Mouse (Mus musculus): ENCODE results near the gene Oscar. TPM values are rescaled to one million over a fixed set of nuclear protein-coding genes. Genes with fewer than 3 reads are reported as not detected.

The Oscar gene
- polyA plus RNA-seq, 1 experiment: 0.15 TPM

DNA sequence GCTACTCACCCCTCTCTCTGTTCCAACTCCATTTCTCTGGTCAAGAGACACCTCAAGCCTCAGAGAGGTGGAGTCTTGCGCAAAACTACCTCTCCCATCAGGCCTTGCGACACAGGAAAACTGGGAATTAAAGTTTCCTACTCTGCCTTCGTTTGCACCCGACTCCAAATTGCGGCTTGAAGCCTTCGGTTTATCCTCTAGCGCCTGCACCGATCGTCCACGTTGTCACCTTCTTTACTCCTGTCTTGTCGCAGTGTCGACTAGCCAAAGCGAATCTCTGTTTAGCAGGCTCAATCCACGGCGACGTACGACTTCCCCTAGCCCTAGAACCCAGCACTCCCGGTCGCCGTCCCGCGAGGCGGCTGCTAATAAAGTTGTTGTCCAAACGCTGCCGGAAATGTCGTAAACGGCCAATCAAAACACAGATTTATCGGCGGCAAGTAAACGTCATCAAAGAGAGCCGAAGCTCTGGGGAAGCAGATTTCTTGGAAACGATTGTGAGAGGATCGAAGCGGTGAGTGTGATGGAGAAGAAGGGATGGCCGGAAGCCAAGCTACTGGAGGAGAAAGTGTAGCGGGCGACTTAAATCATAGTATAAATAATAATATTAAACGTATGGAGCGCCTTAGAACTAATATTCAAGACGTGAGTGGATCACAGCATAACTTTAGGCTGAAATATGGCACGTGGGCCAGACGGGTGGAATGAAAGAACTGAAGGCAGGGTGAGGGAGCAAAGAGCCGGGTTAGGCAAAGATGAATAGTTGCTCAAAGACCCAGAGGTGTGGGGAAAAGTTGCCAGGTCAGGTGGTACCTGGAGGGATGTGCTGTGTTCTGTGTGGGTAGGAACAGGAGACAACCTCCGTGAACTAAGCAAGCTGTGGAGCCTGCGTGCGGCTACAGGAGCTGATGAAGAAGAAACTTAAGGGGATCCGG is 13.9 kb upstream of the Oscar start, which contains the start of the genes Tfpt and Prpf31:
TSS of gene Tfpt (minus strand) at position 387 of the 935 bp plus-strand sequence.
TSS of gene Prpf31 (plus strand) at position 443 of the 935 bp plus-strand sequence.
- no peaks in the 10 kb centered on the region for H3K27me3 ChIP-seq (ENCODE audit: control insufficient read depth, insufficient read depth, low read length)
- H3K4me3 ChIP-seq (ENCODE audit: extremely low read depth, insufficient read depth, insufficient read length): peak within 1 kb of the TSS; percentile 64
- H3K36me3 ChIP-seq (ENCODE audit: control insufficient read depth, insufficient read depth, low read length): peaks cover 3% of the 10 kb centered on the region
- H3K27ac ChIP-seq (ENCODE audit: insufficient read depth, low read length): peak within 1 kb of the TSS; percentile 85
- H3K4me1 ChIP-seq (ENCODE audit: control insufficient read depth, insufficient read depth, insufficient read length): peaks cover 13% of the 10 kb centered on the region; the same call in 1 of the 2 replicates
- TF ChIP-seq CTCF (IDR thresholded peaks at IDR 0.05; ENCODE audit: extremely low read depth, insufficient read depth, insufficient read length, insufficient replicate concordance) (no peak), POLR2A (IDR thresholded peaks at IDR 0.05; ENCODE audit: low read depth, low read length) (peak; percentile 2; the same call in 1 of the 2 replicates)
- DNase-seq (ENCODE audit: low read depth in 1 of 2, low spot score in 2 of 2): peak; percentile 89
- under 1% methylated on average over 47 of the region's 47 CpGs for WGBS

DNA sequence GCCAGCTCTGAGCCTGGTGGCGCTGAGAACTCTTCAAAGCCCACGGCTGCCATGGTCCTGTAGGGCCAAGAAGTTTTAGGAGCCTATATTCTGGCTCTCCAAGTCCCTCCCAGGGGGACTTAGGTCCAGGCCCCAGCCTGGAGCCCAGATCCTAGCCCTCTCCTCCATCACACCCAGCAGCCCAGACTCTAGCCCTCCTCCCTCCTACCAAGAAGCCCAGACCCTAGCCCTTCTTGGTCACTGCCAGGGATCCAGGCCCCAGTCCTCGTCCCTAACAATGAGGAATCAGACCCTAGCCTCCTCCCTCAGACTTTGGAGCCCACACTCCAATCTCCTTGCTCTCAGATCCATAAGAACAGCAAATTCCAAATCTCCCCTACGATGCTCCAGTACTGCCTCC is 13.1 kb upstream of the Oscar start:
- TF ChIP-seq POLR2A (IDR thresholded peaks at IDR 0.05; ENCODE audit: low read depth, low read length) (no peak), CTCF (IDR thresholded peaks at IDR 0.05; ENCODE audit: extremely low read depth, insufficient read depth, insufficient read length, insufficient replicate concordance) (no peak)
- Histone ChIP-seq H3K27ac (ENCODE audit: insufficient read depth, low read length) (no peak overlapping the region), H3K36me3 (ENCODE audit: control insufficient read depth, insufficient read depth, low read length) (peaks cover 6% of the 10 kb centered on the region; the same call in 1 of the 2 replicates), H3K4me1 (ENCODE audit: control insufficient read depth, insufficient read depth, insufficient read length) (peaks cover 13% of the 10 kb centered on the region; the same call in 1 of the 2 replicates), H3K4me3 (ENCODE audit: extremely low read depth, insufficient read depth, insufficient read length) (peak overlapping the region; percentile 64), H3K27me3 (ENCODE audit: control insufficient read depth, insufficient read depth, low read length) (no peaks in the 10 kb centered on the region)
- 35% methylated on average over 4 of the region's 4 CpGs for WGBS
- no peak for DNase-seq (ENCODE audit: low read depth in 1 of 2, low spot score in 2 of 2)

DNA sequence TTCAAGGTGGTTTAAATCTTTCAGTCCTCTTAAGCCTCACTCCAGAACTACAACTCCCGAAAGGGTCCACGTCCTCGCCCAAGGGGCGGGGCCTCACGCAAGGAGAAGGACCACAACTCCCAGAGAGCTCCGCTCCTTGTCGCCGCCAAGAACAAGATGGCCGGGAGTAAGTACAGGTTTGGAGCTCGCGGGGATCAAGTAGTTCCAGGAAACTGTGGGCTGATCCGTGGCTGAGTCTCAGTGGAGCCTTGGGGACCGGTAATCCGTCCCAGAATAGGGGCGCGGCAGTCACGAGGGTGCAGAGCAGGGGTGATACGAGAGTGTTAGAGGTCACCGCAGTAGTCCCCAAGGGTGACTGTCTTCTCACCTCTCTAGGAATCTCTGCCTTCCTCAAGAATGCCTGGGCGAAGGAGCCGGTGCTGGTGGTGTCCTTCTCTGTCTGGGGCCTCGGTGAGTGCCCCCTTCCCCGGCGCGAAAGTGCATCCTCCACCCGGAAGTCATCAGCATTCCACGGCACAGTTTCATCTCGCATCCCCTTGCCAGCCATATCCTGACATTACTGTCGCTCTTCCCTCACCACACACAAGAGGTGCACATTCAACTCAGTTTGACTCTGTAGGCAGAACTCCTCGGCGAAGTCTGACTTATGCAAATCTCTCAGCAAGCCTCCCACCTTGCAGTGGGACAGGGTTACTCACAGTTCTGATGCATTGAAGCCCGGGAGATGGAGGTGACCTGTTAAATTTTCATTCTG is 1.5 kb upstream of the Oscar start, which contains the start of gene Ndufa3:
TSS of gene Ndufa3 (plus strand) at position 132 of the 754 bp plus-strand sequence.
- H3K4me1 ChIP-seq (ENCODE audit: control insufficient read depth, insufficient read depth, insufficient read length): no peaks in the 10 kb centered on the region
- peaks cover 13% of the 10 kb centered on the region for H3K36me3 ChIP-seq (ENCODE audit: control insufficient read depth, insufficient read depth, low read length)
- H3K4me3 ChIP-seq (ENCODE audit: extremely low read depth, insufficient read depth, insufficient read length): peak within 1 kb of the TSS; percentile 90
- no peaks in the 10 kb centered on the region for H3K27me3 ChIP-seq (ENCODE audit: control insufficient read depth, insufficient read depth, low read length)
- DNase-seq (ENCODE audit: low read depth in 1 of 2, low spot score in 2 of 2): peak; percentile 86 to 87
- peak within 1 kb of the TSS; percentile 76 for H3K27ac ChIP-seq (ENCODE audit: insufficient read depth, low read length)
- WGBS: 1% methylated on average over 32 of the region's 32 CpGs
- TF ChIP-seq CTCF (IDR thresholded peaks at IDR 0.05; ENCODE audit: extremely low read depth, insufficient read depth, insufficient read length, insufficient replicate concordance) (no peak), POLR2A (IDR thresholded peaks at IDR 0.05; ENCODE audit: low read depth, low read length) (peak; percentile 47; the same call in 1 of the 2 replicates)

DNA sequence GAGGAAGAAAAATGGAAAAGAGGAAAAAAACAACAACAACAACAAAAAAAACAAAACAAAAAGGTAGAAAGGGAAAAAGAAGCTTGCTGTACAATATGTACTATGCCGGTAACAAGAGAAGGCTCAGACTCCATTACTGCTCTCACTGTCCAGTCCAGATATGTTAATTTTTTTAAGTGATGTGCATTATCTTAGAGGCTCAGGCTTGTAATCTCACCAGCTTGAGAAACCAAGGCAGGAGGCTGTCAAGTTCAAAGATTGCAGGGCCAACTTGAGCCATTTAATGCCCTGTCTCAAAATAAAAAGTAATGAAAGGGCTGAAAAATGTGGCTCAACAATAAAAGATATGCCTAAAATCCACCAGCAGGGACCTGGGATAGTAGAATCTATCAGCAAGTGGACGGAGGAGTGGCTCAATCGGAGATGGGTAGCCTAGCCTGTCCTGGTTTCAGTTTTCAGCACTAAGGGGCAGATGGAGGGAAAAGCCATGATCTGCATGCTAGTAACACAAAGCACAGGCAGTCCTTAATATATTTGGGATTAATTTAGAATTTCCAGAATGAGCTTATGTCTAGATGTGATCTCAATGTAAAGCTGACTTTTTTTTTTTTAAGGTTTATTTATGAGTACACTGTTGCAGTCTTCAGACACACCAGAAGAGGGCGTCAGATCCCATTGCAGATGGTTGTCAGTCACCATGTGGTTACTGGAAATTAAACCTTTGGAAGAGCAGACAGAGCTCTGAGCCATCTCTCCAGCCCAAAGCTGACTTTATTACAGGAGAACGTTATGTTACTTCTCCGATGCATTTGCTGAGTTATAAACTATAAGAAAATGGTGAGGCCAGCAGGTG is 658 bp upstream of the Oscar start:
- H3K4me1 ChIP-seq (ENCODE audit: control insufficient read depth, insufficient read depth, insufficient read length): no peaks in the 10 kb centered on the region
- no peak overlapping the region for H3K27ac ChIP-seq (ENCODE audit: insufficient read depth, low read length)
- WGBS: 40% methylated on average over 6 of the region's 6 CpGs
- no peaks in the 10 kb centered on the region for H3K27me3 ChIP-seq (ENCODE audit: control insufficient read depth, insufficient read depth, low read length)
- DNase-seq (ENCODE audit: low read depth in 1 of 2, low spot score in 2 of 2): no peak
- no peak for TF ChIP-seq CTCF (IDR thresholded peaks at IDR 0.05; ENCODE audit: extremely low read depth, insufficient read depth, insufficient read length, insufficient replicate concordance)
- TF ChIP-seq POLR2A (IDR thresholded peaks at IDR 0.05; ENCODE audit: low read depth, low read length): no peak
- peaks cover 13% of the 10 kb centered on the region for H3K36me3 ChIP-seq (ENCODE audit: control insufficient read depth, insufficient read depth, low read length)
- no peak overlapping the region; the same call in 1 of the 2 replicates for H3K4me3 ChIP-seq (ENCODE audit: extremely low read depth, insufficient read depth, insufficient read length)

DNA sequence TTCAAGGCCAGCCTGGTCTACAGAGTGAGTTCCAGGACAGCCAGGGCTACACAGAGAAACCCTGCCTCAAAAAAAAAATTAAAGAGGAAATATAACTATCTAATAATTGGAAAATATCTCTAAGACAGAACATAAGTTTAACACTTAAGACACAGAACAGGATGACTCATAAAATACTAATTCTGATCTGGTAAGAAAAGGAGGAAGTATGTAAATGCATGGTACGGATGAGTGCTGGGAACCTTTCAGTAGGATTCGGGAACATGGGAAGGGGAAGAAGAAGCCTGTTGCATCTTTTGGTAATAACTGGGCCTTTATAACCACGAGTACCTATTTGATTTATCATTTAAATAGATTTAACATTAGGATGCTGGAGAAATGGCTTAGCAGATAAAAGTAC is 1.9 kb downstream of the Oscar start:
- no peaks in the 10 kb centered on the region for H3K36me3 ChIP-seq (ENCODE audit: control insufficient read depth, insufficient read depth, low read length)
- TF ChIP-seq POLR2A (IDR thresholded peaks at IDR 0.05; ENCODE audit: low read depth, low read length): no peak
- no peak for TF ChIP-seq CTCF (IDR thresholded peaks at IDR 0.05; ENCODE audit: extremely low read depth, insufficient read depth, insufficient read length, insufficient replicate concordance)
- 74% methylated on average over 3 of the region's 3 CpGs for WGBS
- no peak for DNase-seq (ENCODE audit: low read depth in 1 of 2, low spot score in 2 of 2)
- H3K4me3 ChIP-seq (ENCODE audit: extremely low read depth, insufficient read depth, insufficient read length): no peak overlapping the region
- no peak overlapping the region for H3K27ac ChIP-seq (ENCODE audit: insufficient read depth, low read length)
- H3K27me3 ChIP-seq (ENCODE audit: control insufficient read depth, insufficient read depth, low read length): no peaks in the 10 kb centered on the region
- no peaks in the 10 kb centered on the region for H3K4me1 ChIP-seq (ENCODE audit: control insufficient read depth, insufficient read depth, insufficient read length)

DNA sequence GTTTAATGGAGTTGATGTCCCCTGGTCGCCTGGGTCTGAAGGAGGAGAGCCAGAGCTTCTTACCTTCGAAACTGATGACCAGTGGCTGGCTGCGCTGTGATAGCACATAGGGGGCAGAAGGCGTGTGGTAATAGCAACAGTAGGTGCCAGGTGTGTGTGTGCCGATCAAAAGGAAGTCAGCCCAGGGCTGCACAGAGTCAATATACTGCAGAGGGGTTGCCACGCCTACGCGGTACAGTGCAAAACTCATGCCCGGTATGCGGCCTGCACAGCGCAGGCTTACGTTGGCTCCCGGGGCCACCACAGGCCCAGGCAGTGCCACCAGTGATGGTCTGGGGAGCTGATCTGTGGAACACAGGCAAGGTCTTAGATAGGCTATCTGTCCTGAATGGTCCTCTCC is 5.0 kb downstream of the Oscar start:
- no peaks in the 10 kb centered on the region for H3K36me3 ChIP-seq (ENCODE audit: control insufficient read depth, insufficient read depth, low read length)
- no peaks in the 10 kb centered on the region for H3K4me1 ChIP-seq (ENCODE audit: control insufficient read depth, insufficient read depth, insufficient read length)
- 83% methylated on average over 13 of the region's 13 CpGs for WGBS
- H3K27ac ChIP-seq (ENCODE audit: insufficient read depth, low read length): no peak overlapping the region
- no peaks in the 10 kb centered on the region for H3K27me3 ChIP-seq (ENCODE audit: control insufficient read depth, insufficient read depth, low read length)
- H3K4me3 ChIP-seq (ENCODE audit: extremely low read depth, insufficient read depth, insufficient read length): no peak overlapping the region
- TF ChIP-seq CTCF (IDR thresholded peaks at IDR 0.05; ENCODE audit: extremely low read depth, insufficient read depth, insufficient read length, insufficient replicate concordance) (no peak), POLR2A (IDR thresholded peaks at IDR 0.05; ENCODE audit: low read depth, low read length) (no peak)
- no peak for DNase-seq (ENCODE audit: low read depth in 1 of 2, low spot score in 2 of 2)

Measured in spleen, adult 2 months (tissue).